Mouse (Mus musculus): ENCODE data around the gene Pld1.

- TF ChIP-seq CTCF (IDR thresholded peaks at IDR 0.05; ENCODE audit: extremely low read depth, insufficient read depth, insufficient read length, insufficient replicate concordance) (no peak), POLR2A (IDR thresholded peaks at IDR 0.05; ENCODE audit: low read depth, low read length) (no peak)
These were observed 65.8 kb downstream of the Pld1 start for GRCm38 (mm10) chr3:28004321-28004720.
